Mouse (Mus musculus) Patski (cell line): ENCODE data around the gene Rpl5. TPM values are rescaled to one million over a fixed set of nuclear protein-coding genes. Genes with fewer than 3 reads are reported as not detected.

Experiments used
- ATAC-seq: fragments of 100-300 bp; one replicate; pipeline ENCODE4 v1.8.0; 2021
- CTCF ChIA-PET: fragments of 350-600 bp; sonication (Branson Sonifier 250); formaldehyde crosslinking; loops from one replicate; lab custom pipeline; 2022; ENCODE audit warnings: inconsistent platforms; lab: Charles Lee
- POLR2A ChIA-PET: fragments of 350-600 bp; sonication (Branson Sonifier 250); formaldehyde crosslinking; loops from one replicate; lab custom pipeline; 2022; ENCODE audit warnings: antibody characterized with exemption, inconsistent platforms; lab: Charles Lee
- DNase-seq: peaks from one replicate; pipeline ENCODE4 v3.0.0-alpha.2; 2011; ENCODE audit warnings: low read depth, low spot score
- H3K27me3 ChIP-seq: fragments of 371-371 bp; one replicate; pipeline ENCODE4 v1.5.1; 2021
- CTCF ChIP-seq: fragments of 100-300 bp; IDR thresholded peaks from one replicate; pipeline ENCODE4 v1.5.1; 2021
- in situ Hi-C: fragments of 300-500 bp; cut with MboI; formaldehyde crosslinking; loops from 3 replicates; pipeline ENCODE4 v1.11.1; 2018; ENCODE audit warnings: low pct_unique_long_range_greater_than_20kb, mixed read lengths
- polyA plus RNA-seq: library from polyadenylated mRNA; unstranded; gene quantifications from one replicate; pipeline ENCODE4 v1.2.3, GENCODE M21; 2021

Rpl5 gene
- polyA plus RNA-seq, 1 experiment from 2014 or later, result 68.3 TPM

DNA sequence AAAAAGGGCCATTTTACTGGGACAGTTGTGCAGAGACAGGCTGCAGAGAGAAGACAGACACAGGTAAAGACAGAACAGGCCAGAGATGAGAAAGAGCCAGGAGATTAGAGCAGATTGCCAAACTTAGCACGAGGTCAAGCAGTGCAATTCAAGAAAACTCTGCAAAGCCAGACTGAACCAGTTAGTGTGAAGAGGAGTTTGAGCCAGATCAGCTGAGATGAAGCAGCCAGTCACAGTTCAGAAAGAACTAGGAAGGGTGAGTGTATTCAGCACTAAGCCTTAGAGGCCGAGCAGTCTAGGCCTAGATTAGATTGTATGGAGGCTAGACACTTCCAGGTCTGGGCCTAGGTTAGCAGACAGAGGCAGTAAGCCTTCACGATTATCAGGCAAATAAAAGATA is 39.4 kb downstream of the Rpl5 start:
- TF ChIP-seq CTCF, result no peak
- no peak for ATAC-seq
- CTCF ChIA-PET, result interaction anchor here (1.3 to 2.8 kb wide), 4 partner anchors 8 to 65 kb away, joined by 4 to 9 read pairs (median 6); no protein-coding TSS in a partner anchor
- POLR2A ChIA-PET, result no interaction called here
- DNase-seq, result no peak
- in situ Hi-C loops, result no loop called here
- no peaks in the 10 kb centered on the region for H3K27me3 ChIP-seq

DNA sequence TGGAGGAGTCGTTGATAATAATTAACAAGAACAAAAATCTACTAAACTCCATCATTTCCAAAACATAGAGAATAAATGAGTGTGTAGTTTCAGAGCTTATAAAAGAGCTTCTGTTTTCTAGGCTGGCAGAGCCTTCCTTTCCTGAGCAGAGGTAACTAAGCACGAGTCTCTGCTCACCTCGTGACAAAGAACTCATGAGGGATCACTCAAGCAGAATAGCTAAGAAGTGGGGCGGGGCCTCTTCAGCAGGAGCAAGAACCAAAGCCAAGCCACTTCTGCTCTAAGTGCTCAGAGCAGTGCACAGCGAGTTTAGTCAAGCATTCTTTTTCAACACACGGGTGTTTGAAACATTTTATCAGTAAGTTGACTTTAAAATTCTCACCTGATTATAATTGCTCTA is 40.9 kb downstream of the Rpl5 start:
- no peak for DNase-seq
- ATAC-seq, result no peak
- POLR2A ChIA-PET, result no interaction called here
- H3K27me3 ChIP-seq, result no peaks in the 10 kb centered on the region
- CTCF ChIA-PET, result interaction anchor here (0.7 to 1.8 kb wide), 2 partner anchors 20 to 40 kb away, joined by 3 to 9 read pairs; no protein-coding TSS in a partner anchor
- in situ Hi-C loops, result no loop called here
- TF ChIP-seq CTCF, result no peak

DNA sequence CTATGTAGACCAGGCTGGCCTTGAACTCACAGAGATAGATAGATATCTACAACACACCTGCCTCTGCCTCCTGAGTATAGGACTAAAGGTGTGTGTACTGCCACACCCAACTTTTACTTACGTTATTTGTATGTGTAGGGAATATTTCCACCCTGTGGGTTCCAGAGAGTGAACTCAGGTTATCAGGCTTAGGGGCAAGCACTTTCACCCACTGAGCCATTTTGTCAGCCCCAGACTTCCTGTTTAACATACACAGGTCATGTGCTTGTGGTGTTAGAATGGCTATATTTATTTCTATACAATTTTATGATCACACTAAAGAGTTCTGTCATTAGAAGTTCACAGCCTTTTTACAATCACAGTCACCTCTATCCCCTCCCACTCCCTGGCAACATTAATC is 42.6 kb downstream of the Rpl5 start:
- ATAC-seq (no peak), DNase-seq (no peak)
- H3K27me3 ChIP-seq, result no peaks in the 10 kb centered on the region
- POLR2A ChIA-PET, result no interaction called here
- CTCF ChIA-PET, result interaction anchor here (1.7 kb wide), 1 partner anchor 62 kb away, joined by 5 read pairs; no protein-coding TSS in a partner anchor
- TF ChIP-seq CTCF, result no peak
- in situ Hi-C loops, result no loop called here

DNA sequence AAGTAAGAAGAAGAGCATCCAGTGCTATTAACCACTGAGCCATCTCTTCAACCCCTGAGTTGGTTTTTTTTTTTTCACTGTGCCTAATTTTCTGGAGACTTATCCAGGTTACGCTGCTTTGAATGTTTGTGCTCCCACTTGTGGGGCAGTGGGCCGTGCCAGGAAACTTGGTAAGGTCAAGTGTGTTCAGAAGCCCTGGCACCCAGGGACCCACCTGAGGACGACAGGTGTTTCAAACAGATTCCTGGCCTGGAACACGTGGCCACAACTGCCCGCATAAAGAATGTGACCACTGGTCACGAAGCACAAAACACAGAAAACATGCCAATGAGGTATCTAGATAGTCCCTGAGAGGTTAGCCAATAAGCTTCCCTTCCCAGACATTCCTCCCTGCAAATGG is 43.2 kb downstream of the Rpl5 start:
- no peak for ATAC-seq
- in situ Hi-C loops, result no loop called here
- CTCF ChIA-PET, result interaction anchor here (1.4 to 1.7 kb wide), 2 partner anchors 20 to 61 kb away, joined by 3 to 5 read pairs; no protein-coding TSS in a partner anchor
- H3K27me3 ChIP-seq, result no peaks in the 10 kb centered on the region
- no peak for DNase-seq
- POLR2A ChIA-PET, result no interaction called here
- no peak for TF ChIP-seq CTCF

DNA sequence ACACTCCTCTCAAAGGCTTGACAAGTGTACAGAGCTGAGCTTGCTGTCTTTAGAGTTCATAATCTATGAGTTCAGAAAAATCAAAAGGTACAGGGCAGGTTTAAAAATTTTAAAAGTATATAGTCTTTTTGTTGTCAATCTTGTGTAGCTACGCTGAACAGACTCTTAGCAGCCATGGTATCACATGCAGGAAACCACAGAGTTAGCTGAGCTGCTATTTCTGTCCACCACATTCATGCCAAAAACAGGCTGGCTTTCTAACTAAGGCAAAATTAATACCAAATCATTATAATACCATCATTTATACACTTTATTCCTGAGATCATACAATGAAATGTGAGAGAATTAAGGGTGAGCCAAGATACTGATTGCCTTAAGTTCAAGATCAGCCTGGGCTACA is 46.2 kb downstream of the Rpl5 start:
- POLR2A ChIA-PET, result no interaction called here

DNA sequence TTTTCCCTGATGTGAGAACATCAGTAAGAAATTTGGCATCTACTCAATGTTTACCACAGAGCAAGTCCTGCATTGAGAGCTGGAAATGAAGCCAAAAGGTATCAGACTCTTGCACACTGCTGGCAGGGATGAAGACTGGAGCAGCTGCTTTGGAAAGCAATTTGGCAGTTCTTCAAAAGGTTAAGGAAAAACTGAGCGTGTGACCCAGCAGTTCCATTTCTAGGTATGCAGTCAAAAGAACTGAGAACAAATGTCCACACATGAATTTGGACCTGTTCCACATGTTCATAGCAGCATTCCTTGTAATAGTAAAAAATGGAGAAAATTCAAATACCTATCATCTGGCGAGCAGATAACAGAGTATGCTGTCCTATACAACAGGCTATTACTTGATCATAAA is 47.2 kb downstream of the Rpl5 start:
- ChIA-PET POLR2A (no interaction called here), CTCF (interaction anchor here (0.9 to 1.9 kb wide), 7 partner anchors 9 to 57 kb away, joined by 3 to 7 read pairs (median 5); no protein-coding TSS in a partner anchor)
- no peaks in the 10 kb centered on the region for H3K27me3 ChIP-seq
- in situ Hi-C loops, result no loop called here
- DNase-seq, result peak; percentile 67
- peak; percentile 17 for ATAC-seq
- no peak for TF ChIP-seq CTCF

More for the DNA sequence above, 46.2 kb downstream of the Rpl5 start:
- TF ChIP-seq CTCF, result no peak
- CTCF ChIA-PET, result interaction anchor here (0.8 to 1.9 kb wide), 4 partner anchors 8 to 193 kb away, joined by 3 to 6 read pairs (median 4); no protein-coding TSS in a partner anchor
- ATAC-seq (no peak), DNase-seq (no peak)
- no peaks in the 10 kb centered on the region for H3K27me3 ChIP-seq
- in situ Hi-C loops, result no loop called here

DNA sequence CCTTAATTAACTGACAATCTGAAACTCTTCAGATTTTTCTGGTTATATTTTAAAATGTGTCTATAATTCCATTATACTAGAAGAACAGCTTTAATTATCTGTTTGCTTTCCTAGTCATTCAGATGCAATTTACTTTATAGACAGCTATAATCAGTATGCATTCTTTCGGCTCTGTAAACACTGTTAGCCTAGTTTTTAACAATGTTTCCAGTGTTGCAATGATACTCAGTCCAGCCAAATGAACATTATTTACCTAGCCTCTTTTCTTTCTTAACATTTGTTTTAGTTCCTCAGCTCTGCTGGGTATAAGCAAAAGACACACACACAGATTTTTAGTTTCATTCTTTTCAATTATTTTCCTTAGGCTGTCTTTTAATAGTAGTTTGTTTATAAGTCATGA is 48.6 kb downstream of the Rpl5 start:
- no peaks in the 10 kb centered on the region for H3K27me3 ChIP-seq
- POLR2A ChIA-PET, result no interaction called here
- TF ChIP-seq CTCF, result no peak
- CTCF ChIA-PET, result interaction anchor here (1.0 to 1.5 kb wide), 3 partner anchors 12 to 27 kb away, joined by 3 to 4 read pairs (median 3); no protein-coding TSS in a partner anchor
- DNase-seq (no peak), ATAC-seq (no peak)
- in situ Hi-C loops, result no loop called here

DNA sequence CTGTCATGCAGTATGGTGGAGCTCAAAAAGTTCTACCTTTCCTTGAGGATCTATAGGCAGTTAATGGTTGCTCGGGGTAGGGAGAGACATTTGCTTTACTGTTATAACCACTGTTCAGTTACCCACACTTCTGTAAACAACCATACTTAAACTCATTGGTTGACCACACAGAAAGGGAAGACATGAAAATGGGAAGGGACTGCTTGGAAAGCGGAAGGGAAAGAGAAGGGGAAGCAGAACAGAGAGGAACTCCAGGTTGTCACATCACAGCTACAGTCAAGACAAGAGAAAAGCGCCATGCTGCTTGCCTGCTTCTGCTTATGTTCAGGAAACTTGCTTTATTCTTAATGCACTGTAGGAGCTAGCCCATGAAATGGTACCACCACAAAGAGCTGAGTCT is 49.3 kb downstream of the Rpl5 start:
- DNase-seq (no peak), ATAC-seq (no peak)
- TF ChIP-seq CTCF, result no peak
- in situ Hi-C loops, result no loop called here
- POLR2A ChIA-PET, result interaction anchor here (0.6 kb wide), 1 partner anchor 28 kb away, joined by 3 read pairs; no protein-coding TSS in a partner anchor
- no peaks in the 10 kb centered on the region for H3K27me3 ChIP-seq
- CTCF ChIA-PET, result interaction anchor here (0.8 to 1.4 kb wide), 4 partner anchors 13 to 54 kb away, joined by 3 to 4 read pairs (median 3); no protein-coding TSS in a partner anchor

DNA sequence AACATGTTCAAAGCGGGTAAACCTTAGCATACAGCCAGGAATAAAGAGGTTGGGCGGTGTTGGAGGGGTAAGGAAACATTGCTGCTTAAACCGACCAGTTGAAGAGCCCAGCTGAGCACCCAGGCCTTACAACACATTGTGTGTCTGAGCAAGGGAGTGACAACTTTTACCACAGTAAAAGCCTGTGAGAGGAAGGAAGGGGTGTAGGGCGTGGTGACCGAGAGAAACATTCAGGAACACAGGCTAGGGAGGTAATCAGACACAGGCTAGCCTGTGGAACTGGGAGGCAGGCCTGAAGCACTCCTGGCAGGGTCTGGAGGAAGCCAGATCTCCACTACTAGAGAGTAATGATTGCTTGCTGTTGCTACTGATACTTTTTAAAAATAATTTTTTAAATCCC is 50.3 kb downstream of the Rpl5 start:
- POLR2A ChIA-PET, result no interaction called here
- CTCF ChIA-PET, result interaction anchor here (1.0 to 1.4 kb wide), 2 partner anchors 13 to 35 kb away, joined by 3 read pairs; no protein-coding TSS in a partner anchor
- no peak for TF ChIP-seq CTCF
- in situ Hi-C loops, result no loop called here
- no peaks in the 10 kb centered on the region for H3K27me3 ChIP-seq
- ATAC-seq (no peak), DNase-seq (no peak)

Other genes starting within 250 kb of the Rpl5 start
- 0.03 TPM for gene Gfi1, start 174.5 kb upstream of the Rpl5 start, polyA plus RNA-seq
- not detected for gene Ube2d2b, start 70.4 kb upstream of the Rpl5 start, polyA plus RNA-seq
- 43.4 TPM for gene Evi5, start 25.4 kb upstream of the Rpl5 start, polyA plus RNA-seq
- gene Fam69a, start 86.6 kb downstream of the Rpl5 start, polyA plus RNA-seq, result 17.0 TPM
- gene Mtf2, start 165.2 kb downstream of the Rpl5 start, polyA plus RNA-seq, result 29.9 TPM
- gene Tmed5, start 232.1 kb downstream of the Rpl5 start, polyA plus RNA-seq, result 42.5 TPM
- gene Ccdc18, start 232.4 kb downstream of the Rpl5 start, polyA plus RNA-seq, result 3.6 TPM